Mouse (Mus musculus) neural tube, embryonic 14.5 days (tissue): ENCODE data around the gene Igfals. TPM values are rescaled to one million over a fixed set of nuclear protein-coding genes. Genes with fewer than 3 reads are reported as not detected.

Experiments used
- ATAC-seq: fragments of 200-750 bp; cut with Nextera tagmentation; 2 replicates; pipeline ENCODE4 v1.8.0; 2017; ENCODE audit warnings: low read depth, mild to moderate bottlenecking, moderate TSS enrichment, moderate library complexity
- H3K27ac ChIP-seq: fragments of 300-500 bp; sonication (generic); 2 replicates; pipeline ENCODE4 v1.5.1; 2014; ENCODE audit warnings: low read depth, mild to moderate bottlenecking, control low read depth, low read length, moderate library complexity, mixed read lengths
- H3K27me3 ChIP-seq: fragments of 300-500 bp; sonication (generic); 2 replicates; pipeline ENCODE4 v1.6.1; 2014; ENCODE audit warnings: low read length; ENCODE audit not compliant: control insufficient read depth, insufficient read depth
- H3K36me3 ChIP-seq: fragments of 300-500 bp; sonication (generic); 2 replicates; pipeline ENCODE4 v1.6.1; 2014; ENCODE audit warnings: low read length, mixed read lengths; ENCODE audit not compliant: control insufficient read depth, insufficient read depth
- H3K4me1 ChIP-seq: fragments of 300-500 bp; sonication (generic); 2 replicates; pipeline ENCODE4 v1.6.1; 2014; ENCODE audit warnings: low read length; ENCODE audit not compliant: control insufficient read depth, insufficient read depth
- H3K4me2 ChIP-seq: fragments of 300-500 bp; sonication (generic); 2 replicates; pipeline ENCODE4 v1.6.1; 2014; ENCODE audit warnings: mild to moderate bottlenecking, low read depth, low read length, control low read depth
- H3K4me3 ChIP-seq: fragments of 300-500 bp; sonication (generic); 2 replicates; pipeline ENCODE4 v1.5.1; 2014; ENCODE audit warnings: low read depth, low read length, control low read depth, mixed read lengths
- H3K9ac ChIP-seq: fragments of 300-500 bp; sonication (generic); replicated peaks from 2 replicates; pipeline ENCODE4 v1.6.1; 2014; ENCODE audit warnings: low read depth, mild to moderate bottlenecking, control low read depth, low read length, mixed read lengths
- H3K9me3 ChIP-seq: fragments of 300-500 bp; sonication (generic); 2 replicates; pipeline ENCODE4 v1.6.1; 2016; ENCODE audit warnings: low read length; ENCODE audit not compliant: control insufficient read depth
- WGBS: fragments of 180-500 bp; shearing (Covaris S2); extraction: QIAGEN DNeasy Blood & Tissue Kit; methylation state at CpG from one replicate; pipeline ENCODE4 v1.1.7; 2014; 5-methylcytosine and 5-hydroxymethylcytosine counted together
- polyA plus RNA-seq: library from polyadenylated mRNA; unstranded; fragments of >200 nt; fragmentation: Nextera tagmentation; extraction: Ambion mirVana; gene quantifications from 2 replicates; pipeline ENCODE4 v1.2.1, GENCODE M21; 2014

Igfals gene
- polyA plus RNA-seq, 1 experiment from 2014 or later: not detected

DNA sequence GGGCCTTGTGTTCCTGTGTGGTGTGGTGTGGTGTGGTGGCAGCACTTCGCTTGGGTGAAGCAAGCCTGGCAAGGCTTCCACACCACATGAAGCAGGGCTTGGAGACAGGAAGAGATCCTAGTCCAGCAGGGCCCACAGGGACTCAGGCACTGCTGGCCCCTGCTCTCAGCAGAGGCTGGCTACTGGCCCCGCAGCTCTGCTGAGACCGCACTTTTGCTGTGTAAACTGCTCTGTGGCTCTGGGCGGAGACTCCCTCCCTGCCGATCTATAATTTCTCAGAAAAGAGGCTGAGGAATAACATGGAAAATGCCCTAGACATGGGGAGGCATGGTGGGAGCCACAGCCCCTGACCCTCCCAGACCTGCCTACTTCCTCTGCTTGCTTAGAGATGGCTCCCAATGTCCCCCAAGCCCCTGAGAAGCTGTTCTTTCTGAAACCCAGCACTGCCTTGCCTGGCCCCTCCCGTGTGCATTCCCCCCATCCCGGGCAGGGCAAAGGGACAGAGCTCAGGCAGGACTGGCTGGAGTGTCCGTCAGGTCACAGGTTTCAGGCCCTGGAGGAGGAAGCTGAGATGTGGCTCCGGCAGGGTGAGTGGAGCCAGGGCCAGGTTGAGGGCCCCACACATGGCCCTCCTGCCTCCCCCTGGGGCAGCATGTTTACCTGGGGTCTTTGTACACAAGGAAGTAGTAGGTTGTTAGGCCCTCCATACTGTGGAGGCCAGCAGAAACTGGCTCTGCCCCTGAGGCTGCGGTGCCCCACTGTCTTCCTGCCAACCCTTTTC, 11.7 kb downstream of the Igfals start:
- Histone ChIP-seq H3K9ac (no peak overlapping the region), H3K27ac (no peak overlapping the region)
- 72% methylated on average over 10 of the region's 10 CpGs for WGBS

GRCm38 (mm10) chr17:24878117-24878397, 12.3 kb downstream of the Igfals start:
- no peaks in the 10 kb centered on the region for H3K4me1 ChIP-seq
- H3K4me3 ChIP-seq: no peak overlapping the region
- no peak overlapping the region for H3K27ac ChIP-seq
- WGBS: 44% methylated on average over 5 of the region's 5 CpGs
- no peaks in the 10 kb centered on the region for H3K9me3 ChIP-seq
- H3K9ac ChIP-seq: no peak overlapping the region
- H3K36me3 ChIP-seq: peaks cover 6% of the 10 kb centered on the region
- no peak overlapping the region for H3K4me2 ChIP-seq
- H3K27me3 ChIP-seq: no peaks in the 10 kb centered on the region
- no peak for ATAC-seq

More for the DNA sequence above, 11.7 kb downstream of the Igfals start:
- H3K4me1 ChIP-seq: no peaks in the 10 kb centered on the region
- H3K4me2 ChIP-seq: no peak overlapping the region
- H3K36me3 ChIP-seq: 0 out of 2 replicates have a peak, but pooled peaks cover under 1% of the 10 kb centered on the region
- H3K9me3 ChIP-seq: no peaks in the 10 kb centered on the region
- H3K4me3 ChIP-seq: no peak overlapping the region
- H3K27me3 ChIP-seq: no peaks in the 10 kb centered on the region
- ATAC-seq: no peak

DNA sequence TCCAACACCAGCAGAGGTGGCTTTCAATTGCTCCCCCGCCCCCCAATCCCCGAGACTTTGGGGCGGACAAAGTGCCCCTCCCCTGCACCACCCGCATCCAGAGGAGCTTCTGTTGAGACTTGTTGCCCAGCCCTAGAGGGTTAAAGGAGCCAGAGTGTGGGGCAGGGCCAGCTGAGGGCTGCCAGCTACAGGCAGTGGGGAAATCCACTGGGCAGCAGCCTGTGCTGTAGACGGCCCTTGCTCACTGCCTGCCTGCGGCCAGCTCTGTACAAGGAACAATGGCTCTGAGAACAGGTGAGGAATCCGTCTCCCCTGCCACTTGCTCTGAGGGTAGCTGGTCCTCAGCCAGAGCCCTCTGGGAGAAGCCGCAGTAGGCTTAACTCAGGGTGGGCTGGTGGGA, 12.7 kb downstream of the Igfals start:
- ATAC-seq: no peak
- Histone ChIP-seq H3K9me3 (no peaks in the 10 kb centered on the region), H3K4me1 (no peaks in the 10 kb centered on the region), H3K4me3 (no peak overlapping the region), H3K9ac (no peak overlapping the region), H3K4me2 (no peak overlapping the region), H3K27ac (no peak overlapping the region), H3K27me3 (no peaks in the 10 kb centered on the region), H3K36me3 (peaks cover 10% of the 10 kb centered on the region)
- 78% methylated on average over 8 of the region's 8 CpGs for WGBS

- Histone ChIP-seq H3K9ac (no peak overlapping the region), H3K4me3 (no peak overlapping the region), H3K9me3 (no peaks in the 10 kb centered on the region), H3K27me3 (no peaks in the 10 kb centered on the region), H3K4me2 (no peak overlapping the region), H3K27ac (no peak overlapping the region), H3K36me3 (peaks cover 10% of the 10 kb centered on the region), H3K4me1 (peaks cover 7% of the 10 kb centered on the region)
- WGBS: 48% methylated on average over 7 of the region's 7 CpGs
- no peak for ATAC-seq
Measured at GRCm38 (mm10) chr17:24881738-24882440, 16.1 kb downstream of the Igfals start.

- peaks cover 10% of the 10 kb centered on the region for H3K36me3 ChIP-seq
- ATAC-seq: no peak
- H3K27me3 ChIP-seq: no peaks in the 10 kb centered on the region
- peaks cover 16% of the 10 kb centered on the region for H3K4me1 ChIP-seq
- H3K9me3 ChIP-seq: no peaks in the 10 kb centered on the region
- no peak overlapping the region for H3K27ac ChIP-seq
- no peak overlapping the region for H3K4me3 ChIP-seq
- WGBS: 91% methylated on average over 6 of the region's 6 CpGs
- H3K9ac ChIP-seq: no peak overlapping the region
- no peak overlapping the region for H3K4me2 ChIP-seq
Measured at GRCm38 (mm10) chr17:24884391-24884790, 18.6 kb downstream of the Igfals start.

DNA sequence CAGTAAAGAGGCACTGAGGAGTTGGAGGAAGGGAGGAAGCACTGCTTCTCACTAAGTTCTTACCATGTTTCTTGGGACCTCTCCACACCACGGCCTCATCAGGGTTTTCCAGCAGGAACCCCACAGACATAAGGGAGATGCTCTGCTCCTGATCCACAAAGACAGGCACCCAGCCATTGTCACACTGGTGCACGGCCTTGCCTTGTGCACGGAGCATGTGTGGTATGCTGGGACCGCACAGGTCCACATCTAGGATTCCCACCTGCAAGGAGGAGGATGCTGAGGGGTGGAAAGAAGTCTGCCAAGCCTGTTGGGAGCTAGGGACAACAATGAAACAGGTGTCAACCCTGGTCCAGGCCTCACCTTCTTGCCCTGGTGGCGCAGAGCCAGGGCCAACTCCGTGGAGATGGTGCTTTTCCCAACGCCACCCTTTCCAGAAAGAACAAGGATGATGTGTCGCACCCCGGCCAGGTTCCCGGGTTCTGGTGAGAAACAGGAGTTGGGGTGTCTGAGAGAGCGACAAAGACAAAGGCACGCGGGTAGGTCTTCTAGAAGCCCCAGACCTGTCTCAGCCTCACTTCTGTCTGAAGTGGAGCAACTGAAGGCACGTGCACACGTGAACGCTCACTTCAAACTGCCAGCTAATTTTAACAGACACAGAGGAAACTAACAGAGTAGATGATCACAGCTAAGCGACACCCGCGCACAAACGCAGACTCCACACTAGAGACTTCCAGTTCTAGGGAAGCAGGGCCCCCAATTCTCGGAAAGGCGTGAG, 19.7 kb downstream of the Igfals start:
- Histone ChIP-seq H3K9me3 (no peaks in the 10 kb centered on the region), H3K4me3 (peak overlapping the region; percentile 89), H3K4me1 (peaks cover 16% of the 10 kb centered on the region), H3K9ac (peak overlapping the region; percentile 41), H3K36me3 (peaks cover 18% of the 10 kb centered on the region), H3K4me2 (peak overlapping the region; percentile 94), H3K27ac (no peak overlapping the region), H3K27me3 (no peaks in the 10 kb centered on the region)
- no peak for ATAC-seq
- WGBS: 25% methylated on average over 22 of the region's 22 CpGs

DNA sequence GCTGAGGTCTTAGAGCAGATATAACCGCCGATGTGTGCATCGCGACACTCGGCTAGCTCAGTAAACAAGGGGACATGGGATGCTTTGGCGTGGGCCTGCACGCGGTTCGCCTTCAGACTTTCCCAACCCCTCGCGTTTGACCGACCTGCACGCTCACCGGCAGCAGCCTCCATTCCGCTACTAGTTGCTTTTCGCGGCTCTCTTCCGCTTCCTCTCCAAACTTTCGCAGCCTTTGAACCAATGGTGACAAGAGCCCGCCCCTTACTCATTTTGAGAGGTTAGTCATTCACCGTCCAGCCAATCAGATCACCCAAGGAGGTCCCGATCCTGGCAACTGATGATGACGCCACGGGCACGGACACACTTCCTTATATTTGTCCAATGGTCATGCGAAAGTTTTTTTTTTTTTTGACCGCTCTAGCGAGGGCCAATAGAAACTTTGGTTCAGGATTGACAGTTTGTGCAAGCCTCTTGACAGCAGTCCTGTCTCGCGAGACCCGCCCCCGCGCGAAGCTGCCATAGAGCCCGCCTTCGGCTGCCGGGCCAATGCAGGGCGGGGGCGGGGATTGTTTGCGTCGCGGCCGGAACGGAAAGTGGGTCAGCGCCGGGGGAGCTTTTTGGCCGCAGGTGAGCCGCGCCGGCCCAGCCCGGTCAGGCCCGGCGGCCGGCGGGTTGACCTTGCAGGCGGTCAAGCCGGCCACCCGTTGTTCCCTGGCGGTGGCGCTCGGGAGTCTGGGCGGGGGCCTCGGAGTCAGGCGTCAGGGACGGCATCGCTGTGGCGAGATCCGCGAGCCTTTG, 20.5 kb downstream of the Igfals start, which contains the start of the genes Nubp2 and Spsb3:
Gene Nubp2 (minus strand): TSS at position 216 of the 798 bp plus-strand sequence.
Gene Spsb3 (plus strand): TSS at position 510 of the 798 bp plus-strand sequence.
- no peaks in the 10 kb centered on the region for H3K9me3 ChIP-seq
- peak within 1 kb of the TSS; percentile 62 for H3K27ac ChIP-seq
- peak within 1 kb of the TSS; percentile 89 for H3K4me3 ChIP-seq
- no peaks in the 10 kb centered on the region for H3K27me3 ChIP-seq
- peak within 1 kb of the TSS; percentile 82 for H3K9ac ChIP-seq
- H3K4me2 ChIP-seq: peak within 1 kb of the TSS; percentile 94
- under 1% methylated on average over 69 of the region's 69 CpGs for WGBS
- H3K36me3 ChIP-seq: peaks cover 26% of the 10 kb centered on the region
- ATAC-seq: peak; percentile 97
- peaks cover 16% of the 10 kb centered on the region for H3K4me1 ChIP-seq

- under 1% methylated on average over 18 of the region's 18 CpGs for WGBS
- H3K27ac ChIP-seq: peak overlapping the region; percentile 62
- peak overlapping the region; percentile 86 for H3K4me2 ChIP-seq
- no peaks in the 10 kb centered on the region for H3K27me3 ChIP-seq
- H3K4me3 ChIP-seq: peak overlapping the region; percentile 89
- H3K9me3 ChIP-seq: no peaks in the 10 kb centered on the region
- ATAC-seq: no peak; the same call in none of the 2 replicates
- H3K4me1 ChIP-seq: peaks cover 16% of the 10 kb centered on the region
- H3K9ac ChIP-seq: peak overlapping the region; percentile 82
- peaks cover 31% of the 10 kb centered on the region for H3K36me3 ChIP-seq
Measured at GRCm38 (mm10) chr17:24886932-24887271, 21.1 kb downstream of the Igfals start.
